Mouse (Mus musculus) midbrain, postnatal 0 days (tissue): Measurements from ENCODE around the gene Lonp2. TPM values are rescaled to one million over a fixed set of nuclear protein-coding genes. Genes with fewer than 3 reads are reported as not detected.

ENCODE experiments used
- ATAC-seq: fragments of 200-750 bp; cut with Nextera tagmentation; 2 replicates; pipeline ENCODE4 v1.8.0; 2017; ENCODE audit warnings: moderate number of reproducible peaks, mild to moderate bottlenecking, moderate TSS enrichment, moderate library complexity; ENCODE audit not compliant: low FRiP score
- DNase-seq: peaks from one replicate; pipeline ENCODE4 v3.0.0-alpha.2; 2015; ENCODE audit warnings: low spot score
- H3K27ac ChIP-seq: fragments of 300-500 bp; sonication (generic); 2 replicates; pipeline ENCODE4 v1.5.1; 2014; ENCODE audit warnings: low read depth, mild to moderate bottlenecking, low read length, mixed read lengths
- H3K27me3 ChIP-seq: fragments of 300-500 bp; sonication (generic); 2 replicates; pipeline ENCODE4 v1.6.1; 2014; ENCODE audit warnings: low read length, control low read depth, mixed read lengths; ENCODE audit not compliant: insufficient read depth
- H3K36me3 ChIP-seq: fragments of 300-500 bp; sonication (generic); 2 replicates; pipeline ENCODE4 v1.6.1; 2014; ENCODE audit warnings: low read length, control low read depth, mixed read lengths; ENCODE audit not compliant: insufficient read depth
- H3K4me1 ChIP-seq: fragments of 300-500 bp; sonication (generic); 2 replicates; pipeline ENCODE4 v1.6.1; 2014; ENCODE audit warnings: mild to moderate bottlenecking, control low read depth, antibody characterized with exemption, low read length, mixed read lengths; ENCODE audit not compliant: insufficient read depth
- H3K4me2 ChIP-seq: fragments of 300-500 bp; sonication (generic); 2 replicates; pipeline ENCODE4 v1.6.1; 2014; ENCODE audit warnings: low read depth, mild to moderate bottlenecking, low read length, mixed read lengths; ENCODE audit not compliant: poor library complexity, severe bottlenecking
- H3K4me3 ChIP-seq: fragments of 300-500 bp; sonication (generic); 2 replicates; pipeline ENCODE4 v1.5.1; 2014; ENCODE audit warnings: low read depth, mild to moderate bottlenecking, low read length, moderate library complexity
- H3K9ac ChIP-seq: fragments of 300-500 bp; sonication (generic); replicated peaks from 2 replicates; pipeline ENCODE4 v1.6.1; 2014; ENCODE audit warnings: mild to moderate bottlenecking, low read length, moderate library complexity, mixed read lengths; ENCODE audit not compliant: poor library complexity, severe bottlenecking
- H3K9me3 ChIP-seq: fragments of 300-500 bp; sonication (generic); 2 replicates; pipeline ENCODE4 v1.6.1; 2016; ENCODE audit warnings: low read length, control low read depth
- CTCF ChIP-seq: IDR thresholded peaks from 2 replicates; pipeline ENCODE4 v1.5.1; 2016; ENCODE audit warnings: antibody characterized with exemption, mild to moderate bottlenecking
- WGBS: fragments of 180-500 bp; shearing (Covaris S2); extraction: QIAGEN DNeasy Blood & Tissue Kit; methylation state at CpG from one replicate; pipeline ENCODE4 v1.1.7; 2014; 5-methylcytosine and 5-hydroxymethylcytosine counted together
- polyA plus RNA-seq: library from polyadenylated mRNA; unstranded; fragments of >200 nt; fragmentation: Nextera tagmentation; extraction: Ambion mirVana; gene quantifications from 2 replicates; pipeline ENCODE4 v1.2.1, GENCODE M21; 2015
- total RNA-seq: library from RNA; depleted of rRNA; stranded (reverse); fragments of >200 nt; gene quantifications from 2 replicates; pipeline ENCODE4 v1.2.3, GENCODE M21; 2014

The Lonp2 gene
- total and polyA plus RNA-seq, 2 experiments from 2014 or later, result 55.2 to 62.5 TPM

DNA sequence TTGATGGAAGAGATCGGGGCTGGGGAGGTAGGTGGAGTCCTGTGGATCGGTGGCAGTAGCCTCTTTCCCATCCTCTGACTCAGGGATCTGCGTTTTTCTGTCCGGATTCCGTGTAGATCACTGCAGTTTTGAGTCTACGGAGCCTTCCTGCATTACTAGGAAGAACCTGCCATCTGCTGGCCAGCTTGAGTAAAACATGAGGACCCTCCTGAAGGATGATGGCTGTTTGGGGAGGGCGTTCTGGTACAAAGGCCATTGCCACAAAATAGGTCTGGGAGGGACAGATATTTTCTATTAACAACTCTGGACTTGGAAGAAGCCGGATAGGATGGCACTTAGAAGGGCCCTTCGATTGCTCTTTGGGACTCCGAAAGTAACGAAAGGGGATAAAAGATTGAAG, 38.7 kb upstream of the Lonp2 start:
- 4% methylated on average over 11 of the region's 11 CpGs for WGBS
- Histone ChIP-seq H3K27me3 (no peaks in the 10 kb centered on the region), H3K4me3 (peak overlapping the region; percentile 43), H3K4me2 (peak overlapping the region; percentile 59), H3K9me3 (no peaks in the 10 kb centered on the region), H3K27ac (0 out of 2 replicates have a peak overlapping the region, but pooled peaks have one; percentile 38), H3K4me1 (no peaks in the 10 kb centered on the region), H3K36me3 (no peaks in the 10 kb centered on the region), H3K9ac (peak overlapping the region; percentile 56)
- peak; percentile 75 for ATAC-seq
- peak; percentile 91 for TF ChIP-seq CTCF
- DNase-seq, result peak; percentile 94

DNA sequence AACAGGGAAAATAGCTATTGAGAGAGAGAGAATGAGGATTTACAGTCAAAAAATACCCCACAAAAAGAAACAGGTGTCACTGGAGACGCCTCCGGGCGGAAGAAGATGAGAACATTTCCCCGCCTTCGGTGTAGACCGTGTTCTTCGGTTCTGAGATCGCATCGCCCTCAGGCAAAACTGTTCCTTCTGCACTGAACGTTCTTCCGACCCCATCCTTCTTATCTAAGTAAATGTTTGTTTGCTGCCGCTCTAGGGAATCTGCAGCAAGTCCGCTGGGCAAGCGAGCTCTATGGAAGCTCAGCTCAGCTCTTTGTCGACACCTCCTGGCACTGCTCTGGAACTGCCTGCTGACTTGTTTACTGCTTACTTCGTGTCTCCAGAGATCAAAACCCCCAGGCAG, 38.3 kb upstream of the Lonp2 start:
- no peaks in the 10 kb centered on the region for H3K4me1 ChIP-seq
- peak overlapping the region; percentile 59 for H3K4me2 ChIP-seq
- peak; percentile 93 for TF ChIP-seq CTCF
- WGBS, result 1% methylated on average over 16 of the region's 16 CpGs
- no peaks in the 10 kb centered on the region for H3K27me3 ChIP-seq
- H3K9me3 ChIP-seq, result no peaks in the 10 kb centered on the region
- H3K27ac ChIP-seq, result peak overlapping the region; percentile 38; the same call in 1 of the 2 replicates
- peak overlapping the region; percentile 43 for H3K4me3 ChIP-seq
- no peaks in the 10 kb centered on the region for H3K36me3 ChIP-seq
- peak overlapping the region; percentile 56 for H3K9ac ChIP-seq
- ATAC-seq (peak; percentile 79), DNase-seq (peak; percentile 94)

DNA sequence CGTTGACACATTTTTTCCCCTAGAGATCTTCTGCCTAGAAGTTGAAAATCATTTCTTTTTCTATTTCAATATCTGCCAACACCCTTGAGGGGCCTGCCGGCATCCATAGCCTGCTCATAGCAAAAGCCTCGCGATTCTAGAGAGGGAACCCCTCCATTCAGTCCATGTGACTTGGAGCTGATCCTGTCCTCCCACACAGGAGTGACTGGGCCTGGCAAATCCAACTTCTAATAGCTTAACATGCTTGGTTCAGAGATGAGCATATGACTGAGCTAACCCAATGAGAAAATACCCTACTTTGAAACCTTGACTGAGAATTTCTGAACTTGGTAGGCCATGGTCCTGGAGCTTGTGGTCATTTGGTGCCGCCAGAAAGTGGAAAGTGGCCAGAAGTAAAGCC, 37.8 kb upstream of the Lonp2 start:
- Histone ChIP-seq H3K4me3 (no peak overlapping the region), H3K9ac (no peak overlapping the region), H3K4me1 (no peaks in the 10 kb centered on the region), H3K27me3 (no peaks in the 10 kb centered on the region), H3K36me3 (no peaks in the 10 kb centered on the region), H3K27ac (no peak overlapping the region), H3K9me3 (no peaks in the 10 kb centered on the region), H3K4me2 (no peak overlapping the region)
- no peak for ATAC-seq
- 49% methylated on average over 5 of the region's 5 CpGs for WGBS
- no peak for DNase-seq
- TF ChIP-seq CTCF, result no peak

DNA sequence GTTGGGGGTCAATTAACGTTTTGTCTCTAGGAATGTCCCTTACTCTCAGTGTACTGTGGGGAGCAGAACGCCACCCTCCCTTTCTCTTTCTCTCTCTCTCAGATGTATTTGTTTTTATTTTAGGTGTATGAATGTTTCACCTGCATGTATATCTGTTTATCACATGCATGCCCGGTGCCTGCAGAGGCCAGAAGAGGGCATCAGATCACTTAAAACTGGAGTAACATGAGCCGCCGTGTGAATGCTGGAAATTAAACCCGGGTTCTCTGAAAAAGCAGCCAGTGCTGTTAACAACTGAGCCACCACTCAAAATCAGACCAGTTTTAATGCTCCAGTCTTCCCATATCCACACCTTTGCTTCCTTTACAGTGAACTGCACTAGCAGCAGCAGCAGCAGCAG, 37.2 kb upstream of the Lonp2 start:
- no peaks in the 10 kb centered on the region for H3K36me3 ChIP-seq
- no peaks in the 10 kb centered on the region for H3K9me3 ChIP-seq
- H3K9ac ChIP-seq, result no peak overlapping the region
- no peak overlapping the region for H3K4me2 ChIP-seq
- 45% methylated on average over 6 of the region's 6 CpGs for WGBS
- H3K27ac ChIP-seq, result no peak overlapping the region
- H3K27me3 ChIP-seq, result no peaks in the 10 kb centered on the region
- ATAC-seq (no peak), DNase-seq (peak; percentile 39)
- TF ChIP-seq CTCF, result peak; percentile 61
- H3K4me3 ChIP-seq, result no peak overlapping the region
- no peaks in the 10 kb centered on the region for H3K4me1 ChIP-seq

DNA sequence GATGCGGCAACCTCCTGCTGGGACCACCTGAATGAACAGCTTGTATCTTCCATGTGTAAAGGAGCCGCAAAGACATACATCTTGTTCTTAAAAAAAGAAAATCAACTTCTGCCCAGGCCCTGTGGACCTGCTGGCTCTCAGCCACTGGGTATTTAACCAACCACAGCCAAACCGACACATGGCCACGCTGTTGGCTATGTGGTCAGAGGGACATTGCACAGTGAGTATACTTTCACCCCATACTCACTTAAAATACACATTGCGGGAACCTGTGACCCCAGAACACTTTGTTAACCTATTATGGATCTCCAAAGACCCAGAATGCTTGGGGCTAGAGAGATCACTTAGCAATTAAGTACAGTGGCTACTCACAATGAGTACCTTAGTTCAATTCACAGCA, 35.5 kb upstream of the Lonp2 start:
- Histone ChIP-seq H3K4me2 (no peak overlapping the region), H3K9me3 (no peaks in the 10 kb centered on the region), H3K4me3 (no peak overlapping the region), H3K9ac (no peak overlapping the region), H3K27me3 (no peaks in the 10 kb centered on the region), H3K4me1 (no peaks in the 10 kb centered on the region), H3K36me3 (no peaks in the 10 kb centered on the region), H3K27ac (no peak overlapping the region)
- no peak for TF ChIP-seq CTCF
- DNase-seq (no peak), ATAC-seq (no peak)
- WGBS, result 93% methylated on average over 5 of the region's 5 CpGs

DNA sequence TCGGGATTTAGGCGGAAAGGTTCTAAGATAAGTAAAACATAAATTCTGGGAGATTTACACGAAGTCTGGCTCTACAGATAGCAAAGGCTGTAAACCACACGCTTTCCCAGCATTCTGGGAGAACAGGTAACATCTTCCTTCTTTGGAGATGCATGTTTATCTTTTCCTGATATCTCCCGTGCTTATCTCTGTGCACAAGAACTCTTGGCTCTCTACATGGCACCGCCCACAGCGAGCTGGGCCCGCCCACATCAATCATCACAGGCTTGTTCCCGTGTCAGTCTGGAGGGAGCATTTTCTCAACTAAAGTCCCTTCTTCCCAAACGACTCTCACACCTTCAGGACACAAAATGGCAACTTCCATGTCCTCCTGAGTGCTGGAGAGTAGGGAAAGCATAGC, 30.7 kb upstream of the Lonp2 start:
- WGBS, result 73% methylated on average over 10 of the region's 10 CpGs
- Histone ChIP-seq H3K4me3 (no peak overlapping the region), H3K4me1 (no peaks in the 10 kb centered on the region), H3K27ac (no peak overlapping the region), H3K4me2 (no peak overlapping the region), H3K9ac (no peak overlapping the region), H3K36me3 (no peaks in the 10 kb centered on the region), H3K27me3 (no peaks in the 10 kb centered on the region), H3K9me3 (no peaks in the 10 kb centered on the region)
- DNase-seq (no peak), ATAC-seq (no peak)
- no peak for TF ChIP-seq CTCF
